Mouse (Mus musculus) intestine, postnatal 0 days (tissue): ENCODE data around the gene Smim12. TPM values are rescaled to one million over a fixed set of nuclear protein-coding genes. Genes with fewer than 3 reads are reported as not detected.

Experiments
- ATAC-seq: fragments of 200-750 bp; cut with Nextera tagmentation; 2 replicates; pipeline ENCODE4 v1.8.0; 2017; ENCODE audit warnings: mild to moderate bottlenecking, moderate TSS enrichment, moderate library complexity
- H3K27ac ChIP-seq: fragments of 300-500 bp; sonication (generic); 2 replicates; pipeline ENCODE4 v1.5.1; 2014; ENCODE audit warnings: mild to moderate bottlenecking, low read depth, low read length, moderate library complexity
- H3K27me3 ChIP-seq: fragments of 300-500 bp; sonication (generic); replicated peaks from 2 replicates; pipeline ENCODE4 v1.6.1; 2014; ENCODE audit warnings: low read length, mixed read lengths; ENCODE audit not compliant: control insufficient read depth, insufficient read depth
- H3K36me3 ChIP-seq: fragments of 300-500 bp; sonication (generic); 2 replicates; pipeline ENCODE4 v1.6.1; 2014; ENCODE audit warnings: mild to moderate bottlenecking, moderate library complexity; ENCODE audit not compliant: control insufficient read depth, insufficient read depth
- H3K4me1 ChIP-seq: fragments of 300-500 bp; sonication (generic); replicated peaks from 2 replicates; pipeline ENCODE4 v1.6.1; 2014; ENCODE audit warnings: antibody characterized with exemption, low read length, mixed read lengths; ENCODE audit not compliant: control insufficient read depth, insufficient read depth
- H3K4me2 ChIP-seq: fragments of 300-500 bp; sonication (generic); replicated peaks from 2 replicates; pipeline ENCODE4 v1.6.1; 2014; ENCODE audit warnings: low read depth, mild to moderate bottlenecking, moderate library complexity
- H3K4me3 ChIP-seq: fragments of 300-500 bp; sonication (generic); 2 replicates; pipeline ENCODE4 v1.5.1; 2014; ENCODE audit warnings: low read depth, low read length
- H3K9ac ChIP-seq: fragments of 300-500 bp; sonication (generic); 2 replicates; pipeline ENCODE4 v1.6.1; 2014; ENCODE audit warnings: mild to moderate bottlenecking, low read depth, low read length
- H3K9me3 ChIP-seq: fragments of 300-500 bp; sonication (generic); 2 replicates; pipeline ENCODE4 v1.6.1; 2016; ENCODE audit warnings: mixed run types; ENCODE audit not compliant: control insufficient read depth
- CTCF ChIP-seq: sonication (generic); IDR thresholded peaks from 2 replicates; pipeline ENCODE4 v1.5.1; 2016; ENCODE audit warnings: low read depth, mild to moderate bottlenecking, control low read depth, antibody characterized with exemption, moderate library complexity
- WGBS: fragments of 180-500 bp; shearing (Covaris S2); extraction: QIAGEN DNeasy Blood & Tissue Kit; methylation state at CpG from one replicate; pipeline ENCODE4 v1.1.7; 2014; 5-methylcytosine and 5-hydroxymethylcytosine counted together
- polyA plus RNA-seq: library from polyadenylated mRNA; unstranded; fragments of >200 nt; fragmentation: Nextera tagmentation; extraction: Ambion mirVana; gene quantifications from 2 replicates; pipeline ENCODE4 v1.2.1, GENCODE M21; 2015

Smim12 gene
- polyA plus RNA-seq, 1 experiment from 2014 or later, result 42.4 TPM

GRCm38 (mm10) chr4:127203081-127203480 is 40.5 kb upstream of the Smim12 start:
- H3K4me3 ChIP-seq, result no peak overlapping the region
- no peak overlapping the region for H3K9ac ChIP-seq
- no peaks in the 10 kb centered on the region for H3K36me3 ChIP-seq
- ATAC-seq, result no peak
- H3K9me3 ChIP-seq, result no peaks in the 10 kb centered on the region
- 67% methylated on average over 1 of the region's 1 CpGs for WGBS
- no peaks in the 10 kb centered on the region for H3K4me1 ChIP-seq
- H3K27ac ChIP-seq, result no peak overlapping the region
- TF ChIP-seq CTCF, result no peak
- no peak overlapping the region for H3K4me2 ChIP-seq
- no peaks in the 10 kb centered on the region for H3K27me3 ChIP-seq

DNA sequence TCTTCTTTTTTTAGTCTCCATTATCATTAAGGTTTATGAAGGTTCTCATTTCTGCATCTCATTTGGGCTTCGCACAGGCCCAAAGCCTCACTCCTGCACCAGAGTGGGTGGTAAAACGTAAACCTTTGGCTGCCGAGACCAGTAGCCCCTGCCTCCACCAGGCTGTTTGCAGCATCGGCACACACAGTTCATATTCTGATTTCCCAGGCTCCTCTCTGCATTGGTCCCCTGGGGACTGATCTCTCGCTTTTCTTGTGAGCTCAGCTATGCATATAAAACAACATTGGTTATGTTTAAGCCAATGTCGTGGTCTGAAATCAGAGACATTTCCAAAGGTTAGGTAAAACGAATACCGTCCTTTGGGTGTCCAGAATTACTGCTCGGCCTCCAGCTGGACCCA is 32.3 kb upstream of the Smim12 start:
- no peaks in the 10 kb centered on the region for H3K27me3 ChIP-seq
- no peak for TF ChIP-seq CTCF
- no peak overlapping the region for H3K27ac ChIP-seq
- H3K36me3 ChIP-seq, result no peaks in the 10 kb centered on the region
- no peak overlapping the region for H3K9ac ChIP-seq
- WGBS, result 77% methylated on average over 9 of the region's 9 CpGs
- no peak overlapping the region for H3K4me2 ChIP-seq
- no peak overlapping the region for H3K4me3 ChIP-seq
- no peaks in the 10 kb centered on the region for H3K4me1 ChIP-seq
- no peak for ATAC-seq
- H3K9me3 ChIP-seq, result no peaks in the 10 kb centered on the region

DNA sequence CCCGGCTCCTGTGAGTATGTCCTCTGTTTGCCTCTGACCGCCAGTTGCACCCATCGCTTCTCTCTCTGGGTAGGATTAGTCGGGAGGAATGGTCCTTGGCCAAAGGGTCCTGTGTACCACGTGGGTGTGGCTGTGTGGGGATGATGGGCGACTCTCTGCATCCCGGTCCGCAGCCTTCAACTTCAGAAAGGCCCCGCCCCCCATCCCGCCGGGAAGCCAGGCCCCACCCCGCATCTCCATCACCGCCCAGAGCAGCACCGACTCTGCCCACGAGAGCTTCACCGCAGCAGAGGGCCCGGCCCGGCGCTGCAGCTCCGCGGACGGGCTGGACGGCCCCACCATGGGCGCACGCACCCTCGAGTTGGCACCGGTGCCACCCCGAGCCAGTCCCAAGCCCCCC is 29.1 kb upstream of the Smim12 start:
- no peak overlapping the region for H3K9ac ChIP-seq
- H3K4me1 ChIP-seq, result no peaks in the 10 kb centered on the region
- no peak overlapping the region for H3K4me3 ChIP-seq
- TF ChIP-seq CTCF, result no peak
- H3K4me2 ChIP-seq, result no peak overlapping the region
- 22% methylated on average over 28 of the region's 28 CpGs for WGBS
- no peak for ATAC-seq
- H3K27ac ChIP-seq, result no peak overlapping the region
- no peaks in the 10 kb centered on the region for H3K9me3 ChIP-seq
- no peaks in the 10 kb centered on the region for H3K27me3 ChIP-seq
- H3K36me3 ChIP-seq, result no peaks in the 10 kb centered on the region

DNA sequence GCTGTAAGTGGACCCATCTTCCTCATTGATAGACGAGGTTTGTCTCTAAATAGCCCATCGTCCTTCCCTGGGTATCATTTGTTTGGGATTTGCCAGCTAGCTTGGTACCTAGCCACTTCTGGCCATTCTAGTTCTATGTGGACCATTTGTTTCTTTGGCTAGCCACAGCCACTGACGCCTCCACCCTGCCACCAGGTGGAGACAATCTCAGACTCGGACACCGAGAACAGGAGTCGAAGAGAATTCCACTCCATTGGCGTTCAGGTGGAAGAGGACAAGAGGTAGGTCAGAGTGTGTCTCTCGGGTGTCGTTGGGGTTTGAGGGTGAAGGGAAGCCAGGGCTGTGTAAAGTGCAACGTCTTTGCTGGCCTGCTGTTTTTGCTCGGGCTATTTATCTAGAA is 28.5 kb upstream of the Smim12 start:
- Histone ChIP-seq H3K27ac (no peak overlapping the region), H3K4me3 (no peak overlapping the region), H3K4me1 (no peaks in the 10 kb centered on the region), H3K9ac (no peak overlapping the region), H3K27me3 (no peaks in the 10 kb centered on the region), H3K9me3 (no peaks in the 10 kb centered on the region), H3K36me3 (no peaks in the 10 kb centered on the region), H3K4me2 (no peak overlapping the region)
- TF ChIP-seq CTCF, result peak; percentile 42
- ATAC-seq, result no peak
- 54% methylated on average over 11 of the region's 11 CpGs for WGBS

- Histone ChIP-seq H3K4me2 (no peak overlapping the region), H3K27me3 (no peaks in the 10 kb centered on the region), H3K4me1 (no peaks in the 10 kb centered on the region), H3K27ac (no peak overlapping the region), H3K9me3 (no peaks in the 10 kb centered on the region), H3K4me3 (no peak overlapping the region), H3K36me3 (no peaks in the 10 kb centered on the region), H3K9ac (no peak overlapping the region)
- no peak for TF ChIP-seq CTCF
- 56% methylated on average over 6 of the region's 9 CpGs for WGBS
- ATAC-seq, result no peak
Measured at GRCm38 (mm10) chr4:127215799-127216198, 27.8 kb upstream of the Smim12 start.

DNA sequence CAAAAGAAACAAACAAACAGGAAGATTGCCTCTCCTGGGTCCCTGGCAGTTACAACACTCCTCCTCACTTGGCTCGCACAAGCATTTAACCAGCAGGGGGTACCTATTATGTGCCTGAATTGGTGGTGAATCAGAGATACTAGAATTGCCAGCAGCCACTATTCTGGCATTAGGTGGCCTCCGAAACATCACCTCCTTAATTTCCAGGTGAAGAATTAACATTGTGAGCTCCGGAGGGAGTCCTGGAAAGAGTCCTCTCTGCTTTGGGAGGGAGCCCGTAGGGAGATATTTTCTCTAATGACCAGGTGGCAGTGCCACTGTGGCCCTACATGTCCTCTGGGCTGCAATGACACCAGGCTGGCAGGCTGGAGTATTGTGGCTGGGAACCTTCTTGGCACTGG is 27.3 kb upstream of the Smim12 start:
- TF ChIP-seq CTCF, result no peak
- no peak overlapping the region for H3K4me2 ChIP-seq
- ATAC-seq, result no peak
- H3K27ac ChIP-seq, result no peak overlapping the region
- no peaks in the 10 kb centered on the region for H3K36me3 ChIP-seq
- no peak overlapping the region for H3K9ac ChIP-seq
- no peaks in the 10 kb centered on the region for H3K27me3 ChIP-seq
- H3K4me3 ChIP-seq, result no peak overlapping the region
- no peaks in the 10 kb centered on the region for H3K9me3 ChIP-seq
- 75% methylated on average over 4 of the region's 4 CpGs for WGBS
- H3K4me1 ChIP-seq, result no peaks in the 10 kb centered on the region

- Histone ChIP-seq H3K4me2 (no peak overlapping the region), H3K27me3 (no peaks in the 10 kb centered on the region), H3K4me3 (no peak overlapping the region), H3K9me3 (no peaks in the 10 kb centered on the region), H3K4me1 (no peaks in the 10 kb centered on the region), H3K27ac (no peak overlapping the region), H3K36me3 (no peaks in the 10 kb centered on the region), H3K9ac (no peak overlapping the region)
- no peak for ATAC-seq
- 70% methylated on average over 11 of the region's 11 CpGs for WGBS
- TF ChIP-seq CTCF, result no peak
Measured at GRCm38 (mm10) chr4:127217048-127217447, 26.5 kb upstream of the Smim12 start.
